Mouse (Mus musculus) hindbrain, embryonic 13.5 days (tissue): ENCODE measurements around the gene Wdpcp. TPM values are rescaled to one million over a fixed set of nuclear protein-coding genes. Genes with fewer than 3 reads are reported as not detected.
A peak's percentile ranks its signal among the peaks of the same experiment; 100 is the strongest.
"Not testable (repeated sequence)": the region's sequence is repeated elsewhere in the genome, so short reads cannot be mapped to it uniquely, and the experiment has no call there.

Experiments
- ATAC-seq: fragments of 200-750 bp; cut with Nextera tagmentation; 2 replicates; pipeline ENCODE4 v1.8.0; 2017; ENCODE audit warnings: moderate TSS enrichment; ENCODE audit not compliant: low FRiP score
- H3K27ac ChIP-seq: fragments of 300-500 bp; sonication (generic); 2 replicates; pipeline ENCODE4 v1.5.1; 2015; ENCODE audit warnings: inconsistent platforms, mild to moderate bottlenecking, moderate library complexity
- H3K27me3 ChIP-seq: fragments of 300-500 bp; sonication (generic); 2 replicates; pipeline ENCODE4 v1.6.1; 2015; ENCODE audit warnings: mild to moderate bottlenecking, inconsistent platforms
- H3K36me3 ChIP-seq: fragments of 300-500 bp; sonication (generic); 2 replicates; pipeline ENCODE4 v1.6.1; 2015; ENCODE audit warnings: mild to moderate bottlenecking, inconsistent platforms
- H3K4me1 ChIP-seq: fragments of 300-500 bp; sonication (generic); replicated peaks from 2 replicates; pipeline ENCODE4 v1.6.1; 2015; ENCODE audit warnings: inconsistent platforms
- H3K4me2 ChIP-seq: fragments of 300-500 bp; sonication (generic); 2 replicates; pipeline ENCODE4 v1.6.1; 2015; ENCODE audit warnings: inconsistent platforms, mild to moderate bottlenecking, moderate library complexity
- H3K4me3 ChIP-seq: fragments of 300-500 bp; sonication (generic); 2 replicates; pipeline ENCODE4 v1.5.1; 2015; ENCODE audit warnings: mild to moderate bottlenecking, inconsistent platforms
- H3K9ac ChIP-seq: fragments of 300-500 bp; sonication (generic); 2 replicates; pipeline ENCODE4 v1.6.1; 2015; ENCODE audit warnings: mild to moderate bottlenecking, inconsistent platforms
- H3K9me3 ChIP-seq: fragments of 300-500 bp; sonication (generic); 2 replicates; pipeline ENCODE4 v1.6.1; 2016; ENCODE audit warnings: inconsistent platforms
- WGBS: fragments of 180-500 bp; shearing (Covaris S2); methylation state at CpG from one replicate; pipeline ENCODE4 v1.1.7; 2015; 5-methylcytosine and 5-hydroxymethylcytosine counted together
- polyA plus RNA-seq: library from polyadenylated mRNA; unstranded; fragments of >200 nt; fragmentation: Nextera tagmentation; extraction: Ambion mirVana; gene quantifications from 2 replicates; pipeline ENCODE4 v1.2.1, GENCODE M21; 2015

Wdpcp gene
- polyA plus RNA-seq, result 10.1 and 11.8 TPM in 2 replicates

- Histone ChIP-seq H3K9me3 (no peaks in the 10 kb centered on the region), H3K4me1 (peaks cover 28% of the 10 kb centered on the region), H3K27ac (peak within 1 kb of the TSS; percentile 90), H3K4me2 (peak within 1 kb of the TSS; percentile 81), H3K4me3 (peak within 1 kb of the TSS; percentile 81), H3K9ac (peak within 1 kb of the TSS; percentile 81), H3K27me3 (no peaks in the 10 kb centered on the region), H3K36me3 (0 out of 2 replicates have a peak, but pooled peaks cover 3% of the 10 kb centered on the region)
- WGBS, result 1% methylated on average over 42 of the region's 42 CpGs
- peak; percentile 99 for ATAC-seq
Measured at GRCm38 (mm10) chr11:21571700-21572381, at the start of gene Wdpcp, which contains the start of gene Mdh1. TSS of gene Wdpcp (plus strand) at chr11:21572235. TSS of gene Mdh1 (minus strand) at chr11:21572367.

GRCm38 (mm10) chr11:21528676-21529394, 43.2 kb upstream of the Wdpcp start:
- Histone ChIP-seq H3K4me3 (no peak overlapping the region), H3K4me1 (no peaks in the 10 kb centered on the region), H3K27me3 (no peaks in the 10 kb centered on the region), H3K9ac (no peak overlapping the region), H3K36me3 (no peaks in the 10 kb centered on the region), H3K4me2 (no peak overlapping the region), H3K27ac (no peak overlapping the region), H3K9me3 (no peaks in the 10 kb centered on the region)
- WGBS, result 83% methylated on average over 2 of the region's 2 CpGs
- ATAC-seq, result no peak

DNA sequence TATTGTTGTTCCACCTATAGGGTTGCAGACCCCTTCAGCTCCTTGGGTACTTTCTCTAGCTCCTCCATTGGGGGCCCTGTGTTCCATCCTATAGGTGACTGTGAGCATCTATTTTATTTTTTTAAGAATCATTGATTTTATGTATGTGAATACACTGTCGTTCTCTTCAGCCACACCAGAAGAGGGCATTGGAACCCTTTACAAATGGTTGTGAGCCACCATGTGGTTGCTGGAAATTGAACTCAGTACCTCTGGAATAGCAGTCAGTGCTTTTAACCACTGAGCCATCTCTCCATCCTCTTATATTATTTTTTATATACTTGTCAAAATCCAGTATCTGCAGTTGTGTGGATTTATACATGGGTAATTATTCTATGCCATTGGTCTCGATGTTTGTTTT, 41.2 kb upstream of the Wdpcp start:
- H3K4me1 ChIP-seq, H3K27ac ChIP-seq, ATAC-seq, H3K4me2 ChIP-seq, H3K9ac ChIP-seq, H3K9me3 ChIP-seq, H3K4me3 ChIP-seq, H3K36me3 ChIP-seq, H3K27me3 ChIP-seq: not testable (repeated sequence)
- WGBS, result 91% methylated on average over 2 of the region's 2 CpGs

- Histone ChIP-seq H3K9ac (no peak overlapping the region), H3K4me1 (no peaks in the 10 kb centered on the region), H3K27me3 (no peaks in the 10 kb centered on the region), H3K9me3 (no peaks in the 10 kb centered on the region), H3K4me3 (no peak overlapping the region), H3K4me2 (no peak overlapping the region), H3K27ac (no peak overlapping the region), H3K36me3 (no peaks in the 10 kb centered on the region)
- 80% methylated on average over 2 of the region's 2 CpGs for WGBS
- ATAC-seq, result no peak
Measured at GRCm38 (mm10) chr11:21540072-21540471, 32.0 kb upstream of the Wdpcp start.

DNA sequence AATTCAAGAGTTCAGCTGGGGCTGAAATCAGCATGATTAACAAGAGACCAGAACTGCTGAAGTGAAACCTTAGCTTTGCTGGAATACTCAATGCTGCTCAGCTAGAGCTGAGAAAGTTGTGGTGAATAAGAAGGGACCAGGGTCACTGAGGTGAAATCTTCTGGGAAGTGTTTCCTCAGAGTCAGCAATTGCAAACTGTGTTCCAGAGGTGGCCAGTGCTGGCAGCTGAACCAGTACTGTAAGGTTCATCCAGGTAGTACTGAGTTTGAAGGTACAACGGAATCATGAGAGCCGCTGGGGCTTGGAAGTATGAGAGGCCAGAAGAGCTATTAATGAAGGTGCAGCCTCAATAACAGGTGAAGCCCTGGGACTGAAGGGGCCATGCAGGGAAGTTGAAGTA, 31.4 kb upstream of the Wdpcp start:
- no peaks in the 10 kb centered on the region for H3K27me3 ChIP-seq
- no peak overlapping the region for H3K4me2 ChIP-seq
- H3K9me3 ChIP-seq, result no peaks in the 10 kb centered on the region
- ATAC-seq, result no peak
- H3K27ac ChIP-seq, result no peak overlapping the region
- H3K9ac ChIP-seq, result no peak overlapping the region
- H3K4me1 ChIP-seq, result no peaks in the 10 kb centered on the region
- H3K4me3 ChIP-seq, result no peak overlapping the region
- WGBS, result 94% methylated on average over 2 of the region's 2 CpGs
- H3K36me3 ChIP-seq, result no peaks in the 10 kb centered on the region

DNA sequence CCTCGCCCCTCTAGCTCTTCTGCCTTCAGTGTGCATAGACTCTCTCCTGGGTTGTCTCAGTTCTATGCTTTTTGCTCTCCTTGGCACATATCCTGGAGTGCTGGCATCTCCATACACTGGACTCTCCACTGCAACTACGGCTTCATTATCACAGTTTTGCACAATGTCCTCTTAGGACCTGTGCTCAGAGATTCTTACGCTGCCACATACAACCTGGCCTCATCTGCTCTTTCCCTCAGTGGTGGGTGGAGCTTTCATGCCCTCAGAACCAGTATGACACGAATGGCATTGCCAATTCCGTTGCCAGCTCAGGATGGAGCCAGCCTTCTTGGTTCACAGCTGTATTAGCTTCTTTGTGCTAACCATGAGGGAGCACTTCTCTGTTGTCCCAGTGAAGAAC, 29.3 kb upstream of the Wdpcp start:
- Histone ChIP-seq H3K27ac (no peak overlapping the region), H3K4me2 (no peak overlapping the region), H3K9ac (no peak overlapping the region), H3K4me3 (no peak overlapping the region), H3K4me1 (no peaks in the 10 kb centered on the region), H3K36me3 (no peaks in the 10 kb centered on the region), H3K27me3 (no peaks in the 10 kb centered on the region), H3K9me3 (no peaks in the 10 kb centered on the region)
- ATAC-seq, result no peak
- WGBS, result 79% methylated on average over 5 of the region's 5 CpGs

- Histone ChIP-seq H3K4me3 (no peak overlapping the region), H3K4me2 (no peak overlapping the region), H3K27me3 (no peaks in the 10 kb centered on the region), H3K4me1 (no peaks in the 10 kb centered on the region), H3K27ac (no peak overlapping the region), H3K36me3 (no peaks in the 10 kb centered on the region), H3K9me3 (no peaks in the 10 kb centered on the region), H3K9ac (no peak overlapping the region)
- no peak for ATAC-seq
- 82% methylated on average over 2 of the region's 2 CpGs for WGBS
Measured at GRCm38 (mm10) chr11:21545021-21545420, 27.0 kb upstream of the Wdpcp start.

DNA sequence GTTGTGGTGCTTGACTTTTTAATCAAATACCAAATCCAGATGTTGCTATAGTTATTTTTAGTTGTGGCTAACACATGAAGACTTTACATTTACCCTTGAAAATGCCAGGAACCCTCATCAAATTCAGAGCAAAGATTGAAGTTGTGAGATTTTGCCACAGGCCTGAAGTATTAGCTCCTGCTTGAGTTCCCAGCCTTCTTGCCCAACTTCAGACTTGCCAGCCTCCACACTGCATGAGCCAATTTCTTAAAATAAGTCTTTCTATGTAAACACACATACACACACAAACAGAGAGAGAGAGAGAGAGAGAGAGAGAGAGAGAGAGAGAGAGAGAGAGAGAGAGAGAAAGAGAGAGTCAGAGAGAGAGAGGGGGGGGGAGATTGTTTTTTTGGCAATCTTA, 26.1 kb upstream of the Wdpcp start:
- Histone ChIP-seq H3K27ac (no peak overlapping the region), H3K9ac (no peak overlapping the region), H3K36me3 (no peaks in the 10 kb centered on the region), H3K9me3 (no peaks in the 10 kb centered on the region), H3K4me3 (no peak overlapping the region), H3K27me3 (no peaks in the 10 kb centered on the region), H3K4me2 (no peak overlapping the region), H3K4me1 (no peaks in the 10 kb centered on the region)
- no peak for ATAC-seq

DNA sequence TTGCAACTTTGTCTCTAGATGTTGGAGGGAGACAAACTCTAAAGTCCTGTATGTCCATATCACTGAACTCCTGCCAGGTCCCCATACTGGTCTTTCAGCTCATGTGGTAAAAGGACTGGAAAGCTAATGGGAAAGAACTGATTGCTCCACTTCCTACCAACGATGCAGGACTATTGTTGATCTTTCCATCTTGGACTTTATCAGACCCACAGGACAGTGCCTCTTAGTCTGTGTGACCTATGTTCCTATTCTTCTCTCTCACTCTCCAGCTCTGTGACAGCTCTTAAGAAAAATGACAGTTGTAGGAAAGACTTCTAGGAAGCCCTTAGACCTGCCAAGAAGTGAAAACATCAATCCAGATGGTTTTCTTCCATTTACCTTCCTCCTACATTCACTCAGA, 25.4 kb upstream of the Wdpcp start:
- WGBS, result 87% methylated on average over 1 of the region's 1 CpGs
- no peak overlapping the region for H3K27ac ChIP-seq
- H3K27me3 ChIP-seq, result no peaks in the 10 kb centered on the region
- no peak overlapping the region for H3K4me2 ChIP-seq
- H3K4me3 ChIP-seq, result no peak overlapping the region
- no peak overlapping the region for H3K9ac ChIP-seq
- H3K4me1 ChIP-seq, result no peaks in the 10 kb centered on the region
- ATAC-seq, result no peak
- no peaks in the 10 kb centered on the region for H3K9me3 ChIP-seq
- H3K36me3 ChIP-seq, result no peaks in the 10 kb centered on the region

DNA sequence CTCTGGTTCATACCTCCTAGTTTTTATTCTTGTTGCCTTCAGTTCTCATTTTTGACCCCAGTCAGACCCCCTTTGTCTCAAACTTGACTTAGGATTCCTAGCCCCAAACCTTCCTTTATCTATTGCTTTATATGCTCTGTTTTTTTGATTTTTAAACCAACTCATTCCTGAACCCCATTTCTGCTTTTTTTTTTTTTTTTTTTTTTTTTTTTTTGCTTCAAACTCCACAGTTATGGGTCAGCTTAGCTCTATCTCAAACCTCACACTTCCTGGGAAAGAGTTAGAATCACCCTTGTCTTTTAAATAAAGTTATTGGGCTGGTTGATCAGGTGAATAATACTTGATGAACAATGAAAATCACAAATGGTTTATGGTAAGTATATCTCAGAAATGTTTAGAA, 24.5 kb upstream of the Wdpcp start:
- H3K4me3 ChIP-seq, result no peak overlapping the region
- H3K9ac ChIP-seq, result no peak overlapping the region
- no peaks in the 10 kb centered on the region for H3K9me3 ChIP-seq
- H3K27me3 ChIP-seq, result no peaks in the 10 kb centered on the region
- H3K4me1 ChIP-seq, result no peaks in the 10 kb centered on the region
- ATAC-seq, result no peak
- no peak overlapping the region for H3K27ac ChIP-seq
- H3K36me3 ChIP-seq, result no peaks in the 10 kb centered on the region
- no peak overlapping the region for H3K4me2 ChIP-seq

- Histone ChIP-seq H3K36me3 (no peaks in the 10 kb centered on the region), H3K4me3 (no peak overlapping the region), H3K4me2 (no peak overlapping the region), H3K27me3 (no peaks in the 10 kb centered on the region), H3K9me3 (no peaks in the 10 kb centered on the region), H3K4me1 (no peaks in the 10 kb centered on the region), H3K27ac (no peak overlapping the region), H3K9ac (no peak overlapping the region)
- ATAC-seq, result no peak
- 92% methylated on average over 2 of the region's 2 CpGs for WGBS
Measured at GRCm38 (mm10) chr11:21549052-21549451, 23.0 kb upstream of the Wdpcp start.

- no peak overlapping the region for H3K4me3 ChIP-seq
- no peak overlapping the region for H3K4me2 ChIP-seq
- no peaks in the 10 kb centered on the region for H3K9me3 ChIP-seq
- no peak overlapping the region for H3K27ac ChIP-seq
- H3K4me1 ChIP-seq, result no peaks in the 10 kb centered on the region
- 94% methylated on average over 4 of the region's 4 CpGs for WGBS
- ATAC-seq, result no peak
- no peaks in the 10 kb centered on the region; the same call in 1 of the 2 replicates for H3K36me3 ChIP-seq
- H3K27me3 ChIP-seq, result no peaks in the 10 kb centered on the region
- H3K9ac ChIP-seq, result no peak overlapping the region
Measured at GRCm38 (mm10) chr11:21549754-21550153, 22.3 kb upstream of the Wdpcp start.
